Mouse (Mus musculus) G1E (cell line): ENCODE measurements around the gene Siglecg. TPM values are rescaled to one million over a fixed set of nuclear protein-coding genes. Genes with fewer than 3 reads are reported as not detected.

Experiments
- ATAC-seq: 2 replicates; pipeline ENCODE4 v1.8.0; 2016; ENCODE audit warnings: mild to moderate bottlenecking; ENCODE audit not compliant: insufficient number of reproducible peaks, poor library complexity, low FRiP score, severe bottlenecking; ENCODE audit errors: extremely low read depth
- DNase-seq: peaks from one replicate; pipeline ENCODE4 v3.0.0; 2012; ENCODE audit warnings: low spot score
- H3K27me3 ChIP-seq: 2 replicates; pipeline ENCODE4 v1.6.1; 2012; ENCODE audit warnings: mild to moderate bottlenecking, low read length, inconsistent platforms; ENCODE audit not compliant: insufficient read depth
- H3K36me3 ChIP-seq: replicated peaks from 2 replicates; pipeline ENCODE3; 2012; ENCODE audit warnings: mild to moderate bottlenecking, inconsistent platforms
- H3K4me1 ChIP-seq: 2 replicates; pipeline ENCODE4 v1.6.1; 2012; ENCODE audit warnings: low read depth, low read length, inconsistent platforms, mixed read lengths; ENCODE audit not compliant: insufficient read depth
- H3K4me3 ChIP-seq: 2 replicates; pipeline ENCODE4 v1.5.1; 2012; ENCODE audit warnings: low read depth, mild to moderate bottlenecking, inconsistent platforms, low read length, moderate library complexity, mixed read lengths
- H3K9me3 ChIP-seq: replicated peaks from 2 replicates; pipeline ENCODE4 v1.6.1; 2012; ENCODE audit warnings: inconsistent platforms
- CTCF ChIP-seq: IDR thresholded peaks from 2 replicates; pipeline ENCODE4 v1.5.1; 2012; ENCODE audit warnings: low read depth, low read length, inconsistent platforms, mixed read lengths
- GATA1 ChIP-seq: IDR thresholded peaks from 2 replicates; pipeline ENCODE4 v1.6.1; 2012; ENCODE audit warnings: borderline replicate concordance, low read length, inconsistent platforms, mixed read lengths
- GATA2 ChIP-seq: IDR thresholded peaks from 2 replicates; pipeline ENCODE4 v1.6.1; 2012; ENCODE audit warnings: low read depth, low read length, inconsistent platforms, borderline replicate concordance
- POLR2AphosphoS5 ChIP-seq: IDR thresholded peaks from 2 replicates; pipeline ENCODE4 v1.6.1; 2012; ENCODE audit warnings: low read depth, low read length, inconsistent platforms; ENCODE audit not compliant: insufficient replicate concordance
- TAL1 ChIP-seq: conservative IDR thresholded peaks from 2 replicates; pipeline ENCODE4 v1.6.1; 2012; ENCODE audit warnings: low read depth, low read length, inconsistent platforms, mixed read lengths
- polyA plus RNA-seq: library from polyadenylated mRNA; stranded (reverse); fragments of >175 nt; gene quantifications from 2 replicates; pipeline ENCODE4 v1.2.3, GENCODE M21; 2012
- total RNA-seq, 2 experiments: library from RNA; stranded (forward) in 1 of 2; stranded (reverse) in 1 of 2; fragments of 200-1000 nt in 1 of 2; fragments of >200 nt in 1 of 2; fragmentation: Nextera tagmentation in 1 of 2; gene quantifications; 2 replicates each; pipeline ENCODE4 v1.2.3; 2014 to 2017

Gene Siglecg
- total RNA-seq (2014; fragmentation: Nextera tagmentation) = not detected in 2 replicates
- total RNA-seq (2017) = 0.06 and 0.11 TPM in 2 replicates
- polyA plus RNA-seq = not detected in 2 replicates

DNA sequence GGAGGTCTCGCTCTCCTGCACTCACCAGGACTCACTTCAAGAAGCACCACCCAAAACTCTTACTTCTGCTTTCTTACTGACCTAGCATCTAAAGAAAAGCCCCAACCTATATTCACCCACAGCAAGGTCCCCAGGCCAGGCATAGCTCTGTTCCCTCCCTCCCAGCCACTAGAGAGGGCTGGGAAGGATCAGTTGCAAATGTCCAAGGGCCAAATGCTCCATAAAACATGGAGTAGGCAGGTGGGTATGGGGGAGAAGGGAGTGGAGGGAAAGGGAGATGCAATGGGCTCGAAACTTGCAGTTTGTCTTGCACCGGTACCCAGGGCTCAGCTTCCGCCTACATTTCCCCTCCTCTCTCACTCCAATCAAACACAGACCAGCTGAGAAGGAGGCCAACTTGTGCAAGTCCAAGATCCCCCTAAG is at the start of gene Siglecg:
Siglecg (plus strand) TSS at position 74 of the 423 bp plus-strand sequence.
- Histone ChIP-seq H3K4me1 (no peaks in the 10 kb centered on the region), H3K36me3 (no peaks in the 10 kb centered on the region), H3K27me3 (peaks cover 4% of the 10 kb centered on the region; the same call in 1 of the 2 replicates), H3K9me3 (no peaks in the 10 kb centered on the region), H3K4me3 (no peak within 1 kb of the TSS)
- ATAC-seq (no peak), DNase-seq (no peak)
- no peak for TF ChIP-seq GATA2
- TF ChIP-seq CTCF = no peak
- TF ChIP-seq POLR2AphosphoS5 = no peak
- TF ChIP-seq GATA1 = no peak
- no peak for TF ChIP-seq TAL1

DNA sequence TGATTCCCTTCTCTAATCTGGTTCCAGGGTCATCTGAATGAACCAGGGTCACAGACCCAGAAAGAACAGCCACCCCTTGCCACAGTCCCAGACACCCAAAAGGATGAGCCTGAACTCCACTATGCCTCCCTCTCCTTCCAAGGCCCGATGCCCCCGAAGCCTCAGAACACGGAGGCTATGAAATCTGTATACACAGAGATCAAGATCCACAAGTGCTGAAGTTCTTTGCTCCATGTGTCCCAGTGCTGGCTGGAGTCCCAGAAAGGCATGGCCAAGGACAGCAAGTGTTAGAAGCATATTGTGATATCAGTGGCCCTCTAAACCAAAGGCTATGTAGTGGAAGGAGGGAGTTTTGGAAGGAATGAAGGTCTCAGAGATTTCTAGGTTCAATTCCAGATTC is 49.4 kb upstream of the Siglecg start:
- TF ChIP-seq POLR2AphosphoS5 = no peak
- TF ChIP-seq TAL1 = no peak
- TF ChIP-seq CTCF = no peak
- no peak for TF ChIP-seq GATA1
- no peak for TF ChIP-seq GATA2
- Histone ChIP-seq H3K9me3 (no peaks in the 10 kb centered on the region), H3K4me1 (no peaks in the 10 kb centered on the region), H3K27me3 (no peaks in the 10 kb centered on the region), H3K4me3 (no peak overlapping the region), H3K36me3 (no peaks in the 10 kb centered on the region)
- ATAC-seq = no peak
- DNase-seq = no peak

DNA sequence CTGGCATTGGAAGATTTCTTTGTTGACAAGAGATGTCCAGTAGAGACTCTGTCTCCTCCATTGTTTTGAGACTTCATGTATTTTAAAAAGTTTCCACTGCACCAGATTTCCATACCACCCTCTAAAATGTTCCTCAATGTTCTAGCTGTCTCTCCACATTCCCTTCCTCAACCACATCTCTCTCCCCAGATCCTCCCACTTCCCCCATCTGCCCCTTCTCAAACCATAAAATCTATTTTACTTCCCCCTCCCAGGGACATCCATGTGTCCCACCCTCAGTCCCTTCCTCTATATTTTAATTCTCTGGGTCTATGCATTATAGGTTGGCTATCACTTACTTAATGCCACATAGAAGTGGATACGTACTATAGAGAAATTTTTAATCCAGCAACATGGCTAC is 46.6 kb upstream of the Siglecg start:
- no peaks in the 10 kb centered on the region for H3K27me3 ChIP-seq
- H3K9me3 ChIP-seq = no peaks in the 10 kb centered on the region
- no peak overlapping the region for H3K4me3 ChIP-seq
- TF ChIP-seq TAL1 (no peak), POLR2AphosphoS5 (no peak), CTCF (no peak), GATA1 (no peak), GATA2 (no peak)
- no peaks in the 10 kb centered on the region for H3K36me3 ChIP-seq
- no peaks in the 10 kb centered on the region for H3K4me1 ChIP-seq
- ATAC-seq = no peak
- DNase-seq = no peak

DNA sequence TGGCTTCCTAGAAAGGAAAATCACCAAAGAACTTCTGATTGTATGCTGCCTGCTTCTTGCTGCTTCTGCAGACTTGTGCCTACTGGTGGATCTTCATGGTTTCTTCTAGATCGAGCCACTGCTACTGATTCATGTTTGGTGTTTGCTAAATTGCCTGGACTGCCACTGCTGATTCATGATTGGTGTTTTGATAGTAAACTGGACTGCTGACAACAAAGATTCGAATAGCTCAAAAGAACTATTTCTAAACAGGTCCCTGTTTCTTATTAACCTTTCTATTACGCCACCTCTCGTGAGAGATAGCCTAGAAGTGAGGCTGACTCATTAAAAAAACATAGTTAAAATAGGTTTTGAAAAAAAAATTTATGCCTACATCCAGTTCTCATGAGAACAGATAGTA is 46.0 kb upstream of the Siglecg start:
- no peaks in the 10 kb centered on the region for H3K27me3 ChIP-seq
- no peak for TF ChIP-seq CTCF
- TF ChIP-seq GATA1 = no peak
- TF ChIP-seq POLR2AphosphoS5 = no peak
- no peak for TF ChIP-seq TAL1
- no peak for TF ChIP-seq GATA2
- no peaks in the 10 kb centered on the region for H3K9me3 ChIP-seq
- no peak overlapping the region for H3K4me3 ChIP-seq
- DNase-seq (no peak), ATAC-seq (no peak)
- H3K36me3 ChIP-seq = no peaks in the 10 kb centered on the region
- H3K4me1 ChIP-seq = no peaks in the 10 kb centered on the region

DNA sequence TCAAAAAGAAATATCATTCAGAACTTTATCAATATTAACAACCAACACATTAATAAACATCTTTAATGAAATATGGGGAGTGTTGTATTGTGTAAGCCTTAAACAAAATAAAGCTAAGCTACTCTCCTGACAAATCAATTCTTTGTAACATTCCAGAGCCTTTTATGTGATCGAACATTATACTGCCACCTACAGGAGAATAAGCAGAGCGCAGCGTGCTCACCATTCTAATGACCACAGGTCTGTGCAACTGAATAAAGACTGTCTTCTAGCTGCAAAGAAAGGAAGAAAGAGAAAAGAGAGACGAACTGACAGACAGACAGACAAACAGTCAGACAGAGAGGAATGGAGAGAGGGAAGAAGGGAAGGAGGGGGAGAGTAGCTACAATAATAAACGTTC is 29.8 kb upstream of the Siglecg start:
- ATAC-seq = no peak

DNA sequence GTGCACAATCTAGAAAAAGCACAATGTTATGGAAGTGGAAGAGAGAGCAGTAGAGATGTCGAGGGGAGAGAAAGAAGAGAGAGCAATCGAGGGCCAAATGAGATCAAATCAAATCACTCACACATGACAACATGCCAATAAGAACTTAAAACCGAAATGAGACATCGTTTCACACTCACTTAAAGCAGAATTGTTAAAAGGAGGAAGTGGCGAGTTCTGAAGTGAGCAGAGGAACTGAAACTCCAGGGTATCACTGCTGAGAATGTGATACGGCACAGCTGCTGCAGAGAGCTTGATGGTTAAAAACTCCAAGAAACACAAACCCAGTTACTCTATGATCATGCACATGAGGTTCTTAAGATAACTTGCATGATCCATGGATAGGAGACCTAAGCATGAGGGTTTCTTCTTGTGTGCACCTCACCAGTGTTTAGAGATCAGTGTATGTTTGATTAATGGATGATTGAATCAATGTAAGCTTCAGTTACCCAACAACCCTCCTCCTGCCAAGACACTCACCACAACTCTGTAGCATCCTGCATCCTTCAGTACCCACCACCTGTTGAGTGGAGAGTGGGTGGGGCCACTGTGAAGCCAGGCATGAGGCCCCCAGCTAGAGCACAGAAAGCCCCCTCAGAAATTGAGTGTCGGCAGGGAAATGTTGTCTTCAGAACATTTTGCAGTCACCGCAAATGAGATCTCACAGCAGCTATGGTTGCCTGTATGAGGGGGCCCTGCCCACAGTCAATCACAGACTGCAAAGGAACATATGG is 15.5 kb upstream of the Siglecg start:
- ATAC-seq = no peak
- Histone ChIP-seq H3K4me1 (no peaks in the 10 kb centered on the region), H3K27me3 (no peaks in the 10 kb centered on the region), H3K36me3 (no peaks in the 10 kb centered on the region), H3K9me3 (no peaks in the 10 kb centered on the region), H3K4me3 (no peak overlapping the region)
- no peak for DNase-seq
- TF ChIP-seq GATA2 (no peak), TAL1 (no peak), GATA1 (no peak), CTCF (no peak), POLR2AphosphoS5 (no peak)

More for the DNA sequence above, 29.8 kb upstream of the Siglecg start:
- TF ChIP-seq TAL1 (no peak), GATA1 (no peak), POLR2AphosphoS5 (no peak), GATA2 (no peak), CTCF (peak; percentile 63)
- H3K9me3 ChIP-seq = no peaks in the 10 kb centered on the region
- no peaks in the 10 kb centered on the region for H3K27me3 ChIP-seq
- no peak overlapping the region for H3K4me3 ChIP-seq
- H3K4me1 ChIP-seq = no peaks in the 10 kb centered on the region
- no peaks in the 10 kb centered on the region for H3K36me3 ChIP-seq
- no peak for DNase-seq

DNA sequence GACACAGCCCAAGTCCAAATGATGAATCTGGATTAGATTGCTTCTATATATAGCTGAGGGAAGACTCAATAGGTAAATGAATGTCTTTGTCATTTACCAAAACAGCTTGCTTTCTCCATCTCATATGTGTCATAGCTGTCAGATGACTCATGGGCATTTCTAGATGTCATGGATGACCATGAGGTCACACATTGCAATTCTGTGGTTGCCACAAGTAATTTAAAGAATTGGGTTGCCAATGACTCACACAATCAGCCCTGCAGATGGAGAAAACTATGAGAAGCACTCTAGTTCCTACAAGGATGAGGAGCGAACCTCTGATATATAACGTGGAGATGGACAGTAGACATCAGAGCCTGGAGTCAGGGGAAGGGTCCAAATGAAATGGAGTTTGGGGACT is 8.5 kb upstream of the Siglecg start:
- no peaks in the 10 kb centered on the region for H3K36me3 ChIP-seq
- no peak overlapping the region for H3K4me3 ChIP-seq
- no peak for DNase-seq
- TF ChIP-seq TAL1 (no peak), GATA2 (no peak), GATA1 (no peak), POLR2AphosphoS5 (no peak), CTCF (no peak)
- no peak for ATAC-seq
- H3K27me3 ChIP-seq = no peaks in the 10 kb centered on the region
- H3K9me3 ChIP-seq = no peaks in the 10 kb centered on the region
- no peaks in the 10 kb centered on the region for H3K4me1 ChIP-seq
